Mouse (Mus musculus) stomach, embryonic 15.5 days (tissue): ENCODE measurements at regions not wholly inside any gene's neighbourhood (a gene's known extent, or its start where the extent isn't known, plus 50 kb on each side); places are given as distances from the start of the nearest gene placed in this dataset.
A peak's percentile ranks its signal among the peaks of the same experiment; 100 is the strongest.
"Not testable (repeated sequence)": the region's sequence is repeated elsewhere in the genome, so short reads cannot be mapped to it uniquely, and the experiment has no call there.

Source experiments
- ATAC-seq: fragments of 200-750 bp; cut with Nextera tagmentation; 2 replicates; pipeline ENCODE4 v1.8.0; 2017; ENCODE audit warnings: low read depth, moderate number of reproducible peaks, moderate TSS enrichment; ENCODE audit not compliant: insufficient read depth, low FRiP score
- H3K27ac ChIP-seq: fragments of 300-500 bp; sonication (generic); 2 replicates; pipeline ENCODE4 v1.5.1; 2015; ENCODE audit warnings: mild to moderate bottlenecking, inconsistent platforms
- H3K27me3 ChIP-seq: fragments of 300-500 bp; sonication (generic); replicated peaks from 2 replicates; pipeline ENCODE4 v1.6.1; 2015; ENCODE audit warnings: inconsistent platforms
- H3K36me3 ChIP-seq: fragments of 300-500 bp; sonication (generic); 2 replicates; pipeline ENCODE4 v1.6.1; 2015; ENCODE audit warnings: inconsistent platforms
- H3K4me1 ChIP-seq: fragments of 300-500 bp; sonication (generic); 2 replicates; pipeline ENCODE4 v1.6.1; 2015; ENCODE audit warnings: inconsistent platforms
- H3K4me2 ChIP-seq: fragments of 300-500 bp; sonication (generic); 2 replicates; pipeline ENCODE4 v1.6.1; 2015; ENCODE audit warnings: mild to moderate bottlenecking, inconsistent platforms
- H3K4me3 ChIP-seq: fragments of 300-500 bp; sonication (generic); replicated peaks from 2 replicates; pipeline ENCODE4 v1.5.1; 2015; ENCODE audit warnings: inconsistent platforms
- H3K9ac ChIP-seq: fragments of 300-500 bp; sonication (generic); 2 replicates; pipeline ENCODE4 v1.6.1; 2015; ENCODE audit warnings: inconsistent platforms
- H3K9me3 ChIP-seq: fragments of 300-500 bp; sonication (generic); 2 replicates; pipeline ENCODE4 v1.6.1; 2016; ENCODE audit warnings: inconsistent platforms
- WGBS: fragments of 180-500 bp; shearing (Covaris S2); methylation state at CpG from one replicate; pipeline ENCODE4 v1.1.7; 2015; 5-methylcytosine and 5-hydroxymethylcytosine counted together

GRCm38 (mm10) chr12:21680026-21680425 is 262.6 kb upstream of the Ywhaq start:
- 42% methylated on average over 4 of the region's 4 CpGs for WGBS
- H3K9ac ChIP-seq, H3K36me3 ChIP-seq, H3K4me1 ChIP-seq, H3K4me2 ChIP-seq, H3K27me3 ChIP-seq, H3K9me3 ChIP-seq, ATAC-seq, H3K4me3 ChIP-seq, H3K27ac ChIP-seq: not testable (repeated sequence)

DNA sequence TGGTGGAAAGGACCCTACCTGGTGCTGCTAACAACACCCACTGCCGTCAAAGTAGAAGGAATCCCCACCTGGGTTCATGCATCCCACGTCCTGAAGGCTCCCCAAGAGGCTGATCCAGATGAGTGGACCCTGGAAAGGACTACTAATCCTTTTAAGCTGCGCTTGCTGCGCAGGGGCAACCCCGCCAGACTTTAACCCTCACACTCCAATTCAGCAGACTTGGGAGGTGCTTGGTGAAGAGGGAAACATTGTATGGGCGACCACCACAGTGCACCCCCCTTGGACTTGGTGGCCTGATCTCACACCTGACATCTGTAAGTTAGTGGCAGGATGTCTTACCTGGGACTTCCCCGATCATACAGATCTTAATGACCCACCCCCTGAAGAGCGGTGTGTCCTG is 231.9 kb upstream of the Ywhaq start:
- ATAC-seq, H3K36me3 ChIP-seq: not testable (repeated sequence)
- 84% methylated on average over 8 of the region's 8 CpGs for WGBS

DNA sequence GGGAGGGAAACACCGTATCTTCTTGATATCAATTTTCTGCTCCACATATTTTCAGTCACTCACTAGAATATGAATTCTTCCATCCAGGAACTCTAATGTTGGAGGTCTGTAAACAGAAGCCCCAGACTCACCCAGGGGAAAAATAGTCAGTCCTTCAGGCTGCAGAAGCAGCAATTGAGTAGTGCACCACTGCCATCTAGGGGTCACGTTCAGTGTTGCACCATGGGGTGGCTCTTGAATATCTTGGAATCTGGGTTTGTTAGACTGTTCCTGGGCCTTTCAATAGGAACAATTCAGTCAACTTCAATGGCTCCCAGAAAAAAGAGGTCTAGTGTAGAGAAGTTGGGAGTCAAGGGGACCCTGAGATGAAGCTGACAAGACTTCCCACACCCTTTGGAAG is 196.3 kb upstream of the Ywhaq start:
- ATAC-seq, H3K9ac ChIP-seq, H3K4me3 ChIP-seq, H3K4me1 ChIP-seq, H3K36me3 ChIP-seq, H3K27me3 ChIP-seq, H3K27ac ChIP-seq, H3K9me3 ChIP-seq, H3K4me2 ChIP-seq: not testable (repeated sequence)
- 8% methylated on average over 2 of the region's 2 CpGs for WGBS

More for the DNA sequence above, 231.9 kb upstream of the Ywhaq start:
- H3K9me3 ChIP-seq, H3K4me3 ChIP-seq, H3K9ac ChIP-seq, H3K27me3 ChIP-seq, H3K27ac ChIP-seq, H3K4me2 ChIP-seq, H3K4me1 ChIP-seq: not testable (repeated sequence)

DNA sequence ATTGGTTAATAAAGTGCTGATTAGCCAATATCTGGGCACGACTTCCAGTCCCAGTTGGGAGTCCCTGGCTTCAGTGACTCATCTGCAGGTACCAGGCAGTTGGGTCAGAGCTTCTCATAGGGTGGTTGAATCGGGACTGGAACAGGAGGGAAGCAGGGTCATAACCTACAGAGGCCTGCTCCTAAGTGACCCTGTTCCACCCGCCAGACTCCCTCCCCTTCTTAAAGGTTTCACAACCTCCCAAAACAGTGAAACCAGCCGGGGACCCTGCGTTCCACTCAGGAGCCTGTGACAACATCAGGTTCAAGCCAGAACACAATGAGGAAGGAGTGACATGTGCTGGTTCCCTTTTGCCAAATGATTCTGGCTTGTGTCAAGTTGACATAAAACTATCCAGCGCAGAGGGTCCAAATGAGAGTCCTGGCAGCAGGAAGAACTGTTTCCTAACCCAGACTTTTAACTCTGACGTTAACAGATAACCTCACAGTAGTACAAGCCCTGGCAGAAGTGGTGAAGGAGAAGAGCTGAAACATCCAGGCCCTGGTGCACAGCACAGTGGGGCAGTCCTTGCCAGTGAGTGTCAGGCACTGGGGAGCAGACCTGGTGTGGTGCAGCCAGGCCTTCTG is 151.1 kb upstream of the Ywhaq start:
- no peak overlapping the region for H3K27ac ChIP-seq
- ATAC-seq: no peak
- no peak overlapping the region for H3K4me2 ChIP-seq
- no peaks in the 10 kb centered on the region for H3K9me3 ChIP-seq
- H3K27me3 ChIP-seq: no peaks in the 10 kb centered on the region
- H3K4me1 ChIP-seq: no peaks in the 10 kb centered on the region
- no peaks in the 10 kb centered on the region for H3K36me3 ChIP-seq
- no peak overlapping the region for H3K9ac ChIP-seq
- 70% methylated on average over 7 of the region's 7 CpGs for WGBS
- H3K4me3 ChIP-seq: no peak overlapping the region

GRCm38 (mm10) chr12:21543962-21544361 is 126.5 kb upstream of the Ywhaq start:
- H3K4me2 ChIP-seq, H3K4me1 ChIP-seq, H3K27me3 ChIP-seq, H3K4me3 ChIP-seq, H3K27ac ChIP-seq, H3K9me3 ChIP-seq, H3K36me3 ChIP-seq, H3K9ac ChIP-seq, ATAC-seq: not testable (repeated sequence)
- WGBS: 54% methylated on average over 2 of the region's 2 CpGs

- Histone ChIP-seq H3K9ac (peak overlapping the region; percentile 12; the same call in 1 of the 2 replicates), H3K4me2 (peak overlapping the region; percentile 72), H3K4me3 (peak overlapping the region; percentile 59), H3K27ac (peak overlapping the region; percentile 4; the same call in 1 of the 2 replicates)
- ATAC-seq: peak; percentile 72
- not testable (repeated sequence) for H3K9me3 ChIP-seq, H3K36me3 ChIP-seq, H3K27me3 ChIP-seq, H3K4me1 ChIP-seq
- WGBS: 2% methylated on average over 34 of the region's 34 CpGs
Measured at GRCm38 (mm10) chr12:21543153-21543894, 125.9 kb upstream of the Ywhaq start.

GRCm38 (mm10) chr12:21531766-21532165 is 114.3 kb upstream of the Ywhaq start:
- 85% methylated on average over 3 of the region's 3 CpGs for WGBS

GRCm38 (mm10) chr12:21529367-21529766 is 111.9 kb upstream of the Ywhaq start:
- not testable (repeated sequence) for H3K4me3 ChIP-seq, H3K9ac ChIP-seq, H3K4me1 ChIP-seq, H3K36me3 ChIP-seq, H3K27ac ChIP-seq, ATAC-seq, H3K4me2 ChIP-seq, H3K9me3 ChIP-seq, H3K27me3 ChIP-seq
- WGBS: 85% methylated on average over 3 of the region's 3 CpGs

More at GRCm38 (mm10) chr12:21531766-21532165, 114.3 kb upstream of the Ywhaq start:
- no peaks in the 10 kb centered on the region for H3K27me3 ChIP-seq
- no peaks in the 10 kb centered on the region for H3K9me3 ChIP-seq
- H3K4me1 ChIP-seq: no peaks in the 10 kb centered on the region
- H3K27ac ChIP-seq: no peak overlapping the region
- no peak overlapping the region for H3K4me2 ChIP-seq
- no peak overlapping the region for H3K9ac ChIP-seq
- no peak for ATAC-seq
- H3K36me3 ChIP-seq: no peaks in the 10 kb centered on the region
- no peak overlapping the region for H3K4me3 ChIP-seq

DNA sequence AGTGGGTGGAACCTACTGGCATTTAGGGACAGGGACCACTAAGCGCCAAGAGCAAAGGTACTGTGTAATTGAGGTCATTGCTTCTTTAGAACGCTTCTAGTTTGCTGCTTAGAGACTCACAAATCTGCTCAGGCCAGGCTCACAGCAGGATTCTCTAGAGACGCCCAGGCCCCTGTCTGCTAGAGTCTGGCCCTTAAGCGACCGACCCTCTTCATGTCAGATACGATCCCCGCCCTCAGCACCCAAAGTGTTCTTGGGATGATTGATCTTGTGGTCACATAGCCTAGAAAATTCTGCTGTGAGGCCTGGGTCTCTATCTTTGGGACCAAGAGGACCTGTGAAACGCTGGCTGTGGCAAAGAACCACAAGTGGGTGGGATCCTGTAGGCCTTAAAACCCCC is 109.9 kb upstream of the Ywhaq start:
- not testable (repeated sequence) for H3K9me3 ChIP-seq, H3K4me1 ChIP-seq, H3K9ac ChIP-seq, H3K27ac ChIP-seq, H3K27me3 ChIP-seq, H3K36me3 ChIP-seq, H3K4me3 ChIP-seq, H3K4me2 ChIP-seq, ATAC-seq
- 80% methylated on average over 8 of the region's 8 CpGs for WGBS

- H3K27me3 ChIP-seq, H3K27ac ChIP-seq, H3K36me3 ChIP-seq, H3K9me3 ChIP-seq, H3K4me3 ChIP-seq, H3K4me2 ChIP-seq, H3K9ac ChIP-seq, H3K4me1 ChIP-seq: not testable (repeated sequence)
- ATAC-seq: 0 out of 2 replicates have a peak, but pooled peaks have one; percentile 52
- 80% methylated on average over 2 of the region's 2 CpGs for WGBS
Measured at GRCm38 (mm10) chr12:21526906-21527305, 109.5 kb upstream of the Ywhaq start.

DNA sequence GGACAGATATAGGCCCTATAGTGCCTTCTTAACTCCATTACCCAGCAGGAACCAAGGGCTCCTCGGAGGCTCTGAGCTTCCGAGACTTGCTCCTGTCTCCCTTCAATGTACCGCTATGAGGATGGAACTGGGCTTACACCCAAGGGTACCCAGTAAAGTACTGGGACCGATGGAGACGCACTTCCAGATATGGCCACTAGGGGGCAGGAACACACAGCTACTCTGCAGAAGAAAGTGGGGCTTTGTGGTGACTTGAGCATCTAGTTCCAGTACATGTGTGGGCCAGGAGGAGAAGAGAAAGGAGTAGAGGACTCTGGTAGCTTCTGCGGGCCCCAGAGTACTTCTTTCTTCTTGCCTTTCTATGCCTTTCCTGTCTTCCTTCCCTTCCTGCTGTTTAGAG is 108.1 kb upstream of the Ywhaq start:
- WGBS: 32% methylated on average over 6 of the region's 6 CpGs
- H3K9ac ChIP-seq, H3K36me3 ChIP-seq, H3K4me1 ChIP-seq, H3K4me3 ChIP-seq, H3K9me3 ChIP-seq, ATAC-seq, H3K27ac ChIP-seq, H3K27me3 ChIP-seq, H3K4me2 ChIP-seq: not testable (repeated sequence)

DNA sequence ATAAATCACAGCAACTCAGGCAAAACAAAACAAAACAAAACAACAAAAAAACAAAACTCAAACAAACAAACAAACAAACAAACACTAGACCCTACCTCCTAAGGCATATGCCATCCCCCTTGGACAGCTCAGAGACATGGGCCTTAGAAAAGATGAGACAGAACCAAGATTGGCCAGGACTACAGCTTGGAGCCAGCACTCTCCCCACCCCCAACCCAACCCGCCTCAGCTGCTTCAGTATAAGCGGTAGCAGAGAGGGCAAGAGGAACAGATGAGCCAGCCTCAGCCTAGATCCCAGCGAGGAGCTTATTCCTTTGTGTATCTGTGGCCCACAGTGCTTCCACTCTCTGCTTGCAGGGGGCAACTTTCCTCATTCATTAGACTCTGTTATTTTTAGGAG is 105.2 kb upstream of the Ywhaq start:
- H3K9me3 ChIP-seq: no peaks in the 10 kb centered on the region
- no peak overlapping the region for H3K27ac ChIP-seq
- no peaks in the 10 kb centered on the region for H3K36me3 ChIP-seq
- no peaks in the 10 kb centered on the region for H3K4me1 ChIP-seq
- no peaks in the 10 kb centered on the region for H3K27me3 ChIP-seq
- 55% methylated on average over 3 of the region's 3 CpGs for WGBS
- no peak for ATAC-seq
- H3K4me2 ChIP-seq: no peak overlapping the region
- no peak overlapping the region for H3K9ac ChIP-seq
- H3K4me3 ChIP-seq: no peak overlapping the region
